Mouse (Mus musculus) v-Abl transformed pro-B cells (cell line): ENCODE measurements around the gene Orc2.

Experiments
- in situ Hi-C, 2 experiments: fragments of 400-800 bp; cut with MboI; formaldehyde crosslinking; loops; one replicate each; pipeline ENCODE4 v1.15.1; 2025; ENCODE audit not compliant: unreplicated experiment in 2 of 2

The Orc2 gene

DNA sequence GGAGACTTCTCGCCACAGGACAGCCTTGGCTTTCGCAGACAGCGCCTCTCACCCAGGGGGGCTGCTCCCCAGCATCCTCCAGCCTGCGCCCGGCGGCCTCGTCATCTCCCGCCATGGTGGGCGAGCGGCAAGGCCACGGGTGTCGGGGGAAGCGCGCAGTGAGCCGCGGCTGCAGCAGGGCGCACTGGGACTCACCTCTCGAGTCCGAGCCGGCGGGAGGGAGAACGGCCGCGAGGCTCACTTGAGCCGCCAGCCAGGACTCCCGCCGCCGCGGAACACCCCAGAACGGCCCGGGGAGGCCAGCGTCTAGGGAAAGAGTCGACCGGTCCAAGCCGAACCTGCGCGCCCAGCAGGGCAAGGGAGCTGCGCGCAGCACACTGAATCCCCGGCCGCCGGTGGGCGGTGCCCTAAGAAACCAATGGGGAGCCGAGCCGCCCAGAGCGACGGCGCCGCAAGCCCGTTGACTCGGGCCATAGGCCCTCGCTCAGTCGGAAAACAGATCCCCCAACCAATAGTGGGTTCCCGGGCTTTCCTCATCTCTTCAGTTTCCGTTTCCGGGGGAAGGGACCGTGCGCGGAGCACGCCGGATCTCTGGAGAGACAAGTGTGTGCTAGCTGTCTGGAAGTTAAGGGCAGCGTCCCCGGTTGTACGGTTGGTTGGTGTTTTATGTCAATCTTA, at the start of gene Orc2:
Gene Orc2, minus strand, starts transcription at position 533 of the 678 bp plus-strand sequence.
- in situ Hi-C loops = loop anchor here in 1 of 2 experiments (10.0 kb wide), 1 partner anchor 60 kb away; the partner anchor contains the start of genes Nif3l1 and Ppil3

DNA sequence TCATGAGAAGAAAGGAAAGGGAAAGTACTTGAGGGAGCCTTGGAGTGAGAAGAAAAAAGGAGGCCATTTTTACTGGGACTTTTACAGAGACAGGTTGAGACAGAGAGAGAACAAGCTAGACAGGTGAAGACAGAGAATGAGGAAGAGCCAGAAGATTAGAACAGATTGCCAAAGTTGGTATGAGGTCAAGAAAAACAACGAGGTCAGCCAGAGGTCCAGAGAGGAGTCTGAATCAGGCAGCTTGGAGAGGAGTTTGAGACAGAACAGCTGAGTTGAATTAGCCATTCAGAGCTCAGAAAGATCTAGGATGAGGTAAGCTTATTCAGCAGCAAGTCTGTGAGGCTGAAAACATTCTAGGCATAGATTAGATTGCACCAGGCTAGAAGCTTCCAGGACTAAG, 36.5 kb upstream of the Orc2 start:
- in situ Hi-C loops = no loop called here

DNA sequence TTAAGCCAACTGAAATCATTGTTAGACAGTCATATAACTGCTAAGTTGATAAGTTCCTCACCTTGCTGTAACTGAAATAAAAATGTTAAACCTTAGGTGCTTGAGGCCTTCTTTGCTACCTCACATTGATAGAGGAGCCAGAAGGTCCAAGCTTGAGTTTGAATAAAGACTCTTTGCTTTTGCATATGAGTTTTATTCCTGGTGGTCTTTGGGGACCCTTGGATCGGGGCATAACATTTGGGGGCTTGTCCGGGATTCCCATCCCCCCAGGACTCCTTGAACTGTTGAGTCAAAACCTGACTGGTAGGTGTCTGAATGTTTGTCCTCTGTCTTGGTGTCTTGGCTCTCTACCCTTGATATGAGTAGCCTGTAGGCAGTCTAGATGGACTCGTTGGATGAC, 2.3 kb upstream of the Orc2 start:
- in situ Hi-C loops = loop anchor here in 1 of 2 experiments (10.0 kb wide), 1 partner anchor 62 kb away; the partner anchor contains the start of genes Nif3l1 and Ppil3

DNA sequence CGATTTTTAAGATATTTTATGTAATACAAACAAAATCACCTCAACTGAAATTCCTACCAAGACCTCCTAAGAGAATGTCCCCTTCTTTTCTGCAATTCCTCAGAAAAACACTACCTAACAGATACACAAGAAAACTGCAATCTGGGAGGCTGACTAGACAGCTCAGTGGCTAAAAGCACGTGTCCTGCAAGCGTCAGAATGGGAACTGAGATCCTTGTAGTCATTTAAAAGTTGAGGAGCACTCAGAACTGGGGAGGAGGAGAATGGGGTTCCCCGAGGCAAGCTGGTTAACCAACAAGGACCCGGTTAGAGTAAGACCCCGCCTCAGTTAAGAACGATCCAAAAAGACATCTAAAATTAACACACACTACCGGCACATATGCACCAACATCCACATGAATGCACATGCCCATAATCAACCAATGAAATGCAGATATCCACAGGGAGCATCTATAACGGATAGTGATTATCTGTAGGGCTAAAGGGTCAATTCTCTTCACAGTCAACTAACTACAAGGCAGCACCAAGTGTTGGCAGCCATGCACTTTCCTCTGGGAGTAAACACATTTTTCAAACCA, 1.0 kb downstream of the Orc2 start:
- in situ Hi-C loops = loop anchor here in 1 of 2 experiments (10.0 kb wide), 1 partner anchor 59 kb away; the partner anchor contains the start of genes Nif3l1 and Ppil3

DNA sequence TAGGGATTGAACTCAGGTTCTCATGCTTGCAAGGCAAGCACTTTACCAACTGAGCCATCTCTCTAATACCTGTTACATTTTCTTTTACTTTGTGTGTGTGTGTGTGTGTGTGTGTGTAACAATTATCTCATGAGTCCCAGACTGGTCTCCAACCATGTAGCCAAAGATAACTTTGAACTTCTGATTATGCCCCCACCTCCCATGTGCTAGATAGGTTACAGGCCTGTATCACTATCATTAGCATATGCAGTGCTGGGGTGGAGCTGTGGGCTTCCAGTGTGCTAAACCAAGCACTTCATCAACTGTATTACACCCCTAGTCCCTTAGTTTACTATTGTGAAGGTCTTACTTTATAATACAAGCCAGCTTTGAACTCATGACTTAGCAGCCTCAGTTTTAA, 1.8 kb downstream of the Orc2 start:
- in situ Hi-C loops = loop anchor here in 1 of 2 experiments (10.0 kb wide), 1 partner anchor 58 kb away; the partner anchor contains the start of genes Nif3l1 and Ppil3

DNA sequence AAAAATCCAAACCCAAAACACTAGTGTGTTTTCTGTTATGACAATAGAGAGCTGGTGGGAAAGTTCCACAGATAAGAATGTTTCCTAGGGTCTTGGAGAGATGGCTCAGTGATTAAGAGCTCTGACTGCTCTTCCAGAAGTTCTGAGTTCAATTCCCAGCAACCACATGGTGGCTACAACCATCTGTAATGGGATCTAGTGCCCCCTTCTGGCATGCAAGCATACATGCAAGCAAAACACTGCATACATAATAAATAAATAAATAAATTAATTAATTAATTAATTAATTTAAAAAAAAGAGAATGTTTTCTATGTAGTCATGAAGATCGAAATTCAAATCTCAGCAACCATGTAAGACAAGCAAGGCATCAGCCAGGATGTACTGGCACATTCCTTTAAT, 6.2 kb downstream of the Orc2 start:
- in situ Hi-C loops = no loop called here

DNA sequence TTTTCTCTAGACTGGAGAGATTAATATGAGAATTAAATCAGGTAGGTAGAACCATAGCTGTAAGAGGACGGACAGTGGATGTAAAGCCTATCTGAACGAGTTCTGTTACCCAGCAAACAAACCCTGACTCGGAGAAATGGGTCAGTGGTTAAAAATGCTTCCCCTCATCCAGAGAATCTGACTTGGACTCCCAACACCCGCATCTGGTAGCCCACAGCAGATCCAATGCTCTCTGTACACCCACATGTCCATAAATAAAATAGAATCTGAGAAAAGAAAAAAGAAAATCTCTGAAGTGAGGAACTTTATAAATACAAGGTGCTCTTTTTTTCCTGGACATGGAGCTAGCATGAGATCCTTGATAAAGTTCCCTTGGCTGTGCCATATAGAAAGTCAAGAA, 7.2 kb downstream of the Orc2 start:
- in situ Hi-C loops = no loop called here

DNA sequence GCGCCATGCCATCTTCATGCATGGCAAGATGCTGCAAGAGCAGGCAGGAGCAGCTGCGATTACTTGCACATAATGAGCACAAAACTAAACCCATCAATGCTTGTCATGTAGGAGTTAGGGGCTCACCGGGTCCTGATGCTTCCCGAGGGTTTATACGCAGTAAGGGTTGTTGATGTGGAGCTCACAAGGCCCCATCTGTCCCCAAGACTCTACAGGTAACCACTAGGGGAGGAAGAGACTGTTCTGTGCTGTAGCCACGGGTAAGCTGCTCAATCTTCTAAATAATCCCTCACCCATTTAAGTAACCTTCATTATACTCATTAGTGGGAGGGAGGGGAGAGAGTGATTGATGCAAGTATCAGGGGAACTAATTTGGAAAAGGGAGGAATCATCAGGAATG, 9.3 kb downstream of the Orc2 start:
- in situ Hi-C loops = no loop called here

DNA sequence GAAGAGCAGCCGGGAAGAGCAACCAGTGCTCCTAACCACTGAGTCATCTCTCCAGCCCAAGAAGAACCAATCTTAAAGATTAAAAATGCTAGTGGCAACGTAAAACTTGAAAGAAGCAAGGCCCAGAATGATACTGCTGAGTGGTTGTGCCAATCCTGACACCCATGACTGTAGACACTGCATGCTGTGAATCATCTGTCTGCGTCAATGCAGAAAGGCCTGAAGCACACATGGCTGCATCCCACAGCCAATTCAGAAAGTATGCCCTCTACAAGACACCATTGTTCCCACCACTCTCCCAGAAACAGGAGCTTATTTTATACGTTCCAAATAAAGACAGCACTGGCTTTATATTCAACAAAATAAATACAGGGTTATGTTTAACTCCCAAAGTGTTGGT, 22.3 kb downstream of the Orc2 start:
- in situ Hi-C loops = no loop called here

DNA sequence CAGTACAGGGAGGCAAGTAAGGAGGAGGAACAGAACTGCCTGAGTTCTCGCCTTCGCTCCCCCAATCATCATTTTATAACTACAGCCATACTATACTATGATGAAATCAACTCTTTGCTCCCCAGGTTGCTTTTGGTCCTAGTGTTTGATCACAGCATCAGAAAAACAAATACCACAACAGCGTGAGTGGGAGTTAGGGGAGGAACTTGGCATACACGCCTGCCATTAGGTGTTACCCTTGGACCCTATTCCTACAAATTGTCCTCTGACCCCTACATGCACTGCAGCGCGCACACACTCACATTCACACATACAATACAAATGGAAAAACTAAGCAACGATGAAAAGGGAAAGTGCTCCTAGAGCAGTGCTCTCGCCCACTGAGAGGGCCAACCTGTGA, 29.2 kb downstream of the Orc2 start:
- in situ Hi-C loops = no loop called here

DNA sequence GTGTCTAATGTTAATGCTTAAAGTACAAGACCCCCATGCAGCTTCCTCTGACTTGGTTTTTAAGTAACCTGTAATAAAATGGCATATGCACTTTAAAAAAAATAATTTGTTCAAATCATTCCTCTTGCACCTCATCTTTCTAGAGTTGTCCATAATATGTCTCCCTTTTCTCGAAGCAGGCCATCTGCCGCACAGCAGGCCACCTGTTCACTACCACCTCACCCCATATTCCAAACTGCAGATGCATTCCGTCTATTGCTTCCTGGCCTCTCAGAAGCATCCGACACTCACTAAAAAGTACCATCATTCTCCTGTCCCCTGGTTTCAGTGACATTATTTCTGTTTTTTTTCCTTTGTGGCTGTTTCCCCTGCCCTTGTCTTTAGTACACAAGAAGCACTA, 39.3 kb downstream of the Orc2 start:
- in situ Hi-C loops = no loop called here

DNA sequence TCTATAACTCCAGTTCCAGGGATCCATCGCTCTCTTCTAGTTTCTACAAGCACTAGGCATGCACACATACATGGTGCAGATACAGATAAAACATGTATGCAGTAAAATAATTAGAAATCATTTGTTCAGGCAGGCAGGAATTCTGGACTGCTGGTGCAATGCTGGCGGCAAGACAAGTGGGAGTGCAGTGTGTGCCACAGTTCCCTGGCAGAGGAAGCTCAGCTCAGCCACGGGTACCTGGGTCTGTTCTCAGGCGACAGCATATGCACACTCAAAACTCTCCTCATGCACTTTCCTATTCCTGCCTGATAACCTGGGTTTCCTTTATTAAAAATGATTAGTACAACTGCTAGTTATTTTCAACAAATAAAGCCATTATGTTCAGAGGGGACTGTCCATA, 39.9 kb downstream of the Orc2 start:
- in situ Hi-C loops = no loop called here

DNA sequence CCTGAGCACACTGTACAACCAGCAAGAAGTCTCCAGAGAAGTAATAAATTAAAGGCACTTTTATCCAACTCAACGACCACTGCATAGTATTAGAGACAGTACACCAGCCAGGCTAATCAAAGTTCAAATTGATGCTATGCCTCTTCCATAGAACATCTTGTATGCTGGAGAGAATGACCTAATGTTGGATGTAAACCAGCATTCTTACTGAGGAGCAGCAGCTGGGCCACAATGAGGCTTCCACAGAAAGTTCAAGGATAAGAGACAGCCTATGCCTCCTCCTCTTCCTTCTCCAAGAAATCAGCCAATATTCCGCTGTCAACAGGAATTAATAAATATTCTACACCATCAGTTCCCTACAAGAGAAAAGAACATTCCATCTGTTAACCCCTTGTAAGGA, 41.0 kb downstream of the Orc2 start:
- in situ Hi-C loops = no loop called here

DNA sequence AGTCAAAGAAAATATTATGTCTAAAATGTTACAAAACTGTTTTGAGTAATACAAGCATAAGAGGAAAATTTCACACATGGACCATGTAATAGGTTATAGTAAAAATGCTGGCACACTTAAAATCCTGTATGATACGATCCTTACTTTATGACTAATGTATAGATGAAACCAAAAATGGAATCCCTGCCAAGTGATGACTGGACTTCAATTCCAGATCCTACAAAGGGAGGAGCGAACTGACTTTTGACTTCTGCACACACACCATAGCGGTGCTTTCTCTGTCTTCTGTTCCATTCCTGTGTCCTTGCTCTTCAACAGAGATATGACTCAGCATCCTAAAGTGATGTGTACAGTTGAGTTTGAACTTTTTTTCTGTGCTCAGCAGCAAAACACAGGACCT, 44.3 kb downstream of the Orc2 start:
- in situ Hi-C loops = no loop called here

DNA sequence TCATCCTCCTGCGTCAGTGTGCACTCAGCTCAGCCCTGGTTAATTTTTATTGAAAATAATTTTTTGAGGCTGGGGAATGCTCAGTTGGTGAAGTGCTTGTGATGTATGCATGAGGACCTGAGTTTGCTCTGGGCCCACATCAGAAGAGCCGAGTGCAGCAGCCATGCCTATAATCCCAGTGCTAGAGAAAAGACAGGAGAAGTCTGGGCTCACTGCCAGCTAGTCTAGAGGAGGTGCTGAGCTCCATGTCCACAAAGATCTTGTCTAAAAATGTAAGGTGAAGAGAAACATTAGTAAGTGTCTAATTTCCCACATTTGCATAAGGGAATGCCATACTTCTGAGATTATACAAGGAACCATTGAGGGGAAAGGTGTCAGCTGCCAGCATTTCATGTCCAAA, 46.0 kb downstream of the Orc2 start:
- in situ Hi-C loops = no loop called here

DNA sequence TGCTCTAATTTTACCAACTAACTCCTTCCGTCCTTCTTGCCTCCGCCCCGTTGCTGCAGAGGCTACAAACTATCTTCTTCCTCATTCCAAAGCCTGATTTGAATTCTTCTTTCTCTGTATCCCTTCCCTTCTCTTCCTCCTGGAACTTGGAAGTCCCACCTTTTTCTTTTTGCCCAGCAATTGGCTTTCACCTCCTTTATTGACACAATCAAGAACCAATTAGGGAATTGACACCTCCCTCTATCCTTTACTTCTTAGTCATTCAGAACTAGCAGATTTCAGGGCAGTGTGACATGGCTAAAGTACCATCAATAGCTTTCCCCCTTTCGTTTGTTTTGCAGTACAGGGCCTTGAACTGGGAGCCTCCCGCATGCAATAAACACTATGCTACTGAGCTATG, 46.7 kb downstream of the Orc2 start:
- in situ Hi-C loops = no loop called here

DNA sequence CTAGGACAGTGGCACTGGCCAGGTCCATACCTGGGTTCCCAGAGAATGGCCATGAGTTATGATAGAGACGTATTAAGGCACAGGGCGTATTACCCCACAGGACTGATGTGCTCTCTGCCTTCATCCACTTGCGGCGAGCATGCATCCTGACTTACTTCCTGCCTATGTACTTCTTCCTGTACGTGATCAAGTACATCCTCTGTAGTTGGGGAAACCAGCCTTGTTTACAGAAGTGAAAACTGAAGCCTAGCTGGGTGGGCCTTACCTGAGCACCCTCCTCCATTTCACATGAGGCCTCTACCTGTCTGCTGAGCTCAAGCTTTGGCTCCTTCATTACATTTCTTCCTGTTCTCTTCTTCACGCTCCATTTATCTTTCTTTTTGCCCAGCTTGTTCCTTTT, 50.6 kb downstream of the Orc2 start:
- in situ Hi-C loops = no loop called here

DNA sequence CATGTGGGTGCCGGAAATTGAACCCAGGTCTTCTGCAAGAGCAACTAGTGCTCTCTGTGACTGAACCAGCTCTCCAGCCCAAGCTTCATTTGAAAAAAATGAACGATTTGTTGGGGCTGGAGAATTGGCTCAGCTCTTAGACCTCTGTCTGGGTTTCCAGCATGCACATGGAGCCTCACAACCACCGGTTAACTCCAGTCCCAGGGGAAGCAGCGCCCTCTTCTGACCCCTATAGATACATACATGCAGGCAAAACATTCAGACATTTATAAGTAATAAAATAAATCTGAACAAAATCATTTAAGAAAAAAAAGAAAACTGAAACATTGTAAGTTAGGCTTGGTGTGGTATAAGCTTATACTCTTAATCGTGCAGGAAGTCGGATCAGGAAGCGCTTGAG, 56.5 kb downstream of the Orc2 start:
- in situ Hi-C loops = loop anchor here in 1 of 2 experiments (10.0 kb wide), 2 partner anchors 56 to 226 kb away; partner anchors contain the start of gene Orc2

DNA sequence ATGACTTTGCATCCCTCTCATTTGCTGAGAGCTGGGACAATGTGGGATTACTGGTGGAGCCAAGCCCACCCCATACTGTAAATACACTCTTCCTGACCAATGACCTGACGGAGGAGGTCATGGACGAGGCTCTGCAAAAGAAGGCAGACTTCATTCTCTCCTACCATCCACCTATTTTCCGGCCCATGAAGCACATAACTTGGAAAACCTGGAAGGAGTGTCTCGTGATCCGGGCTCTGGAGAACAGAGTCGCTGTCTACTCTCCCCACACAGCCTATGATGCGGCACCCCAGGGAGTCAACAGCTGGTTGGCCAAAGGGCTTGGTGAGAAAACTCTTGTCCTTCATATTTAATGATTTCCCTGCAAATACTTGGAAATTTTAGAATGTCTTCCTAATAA, 57.1 kb downstream of the Orc2 start:
- in situ Hi-C loops = loop anchor here in 1 of 2 experiments (10.0 kb wide), 2 partner anchors 57 to 227 kb away; partner anchors contain the start of gene Orc2

DNA sequence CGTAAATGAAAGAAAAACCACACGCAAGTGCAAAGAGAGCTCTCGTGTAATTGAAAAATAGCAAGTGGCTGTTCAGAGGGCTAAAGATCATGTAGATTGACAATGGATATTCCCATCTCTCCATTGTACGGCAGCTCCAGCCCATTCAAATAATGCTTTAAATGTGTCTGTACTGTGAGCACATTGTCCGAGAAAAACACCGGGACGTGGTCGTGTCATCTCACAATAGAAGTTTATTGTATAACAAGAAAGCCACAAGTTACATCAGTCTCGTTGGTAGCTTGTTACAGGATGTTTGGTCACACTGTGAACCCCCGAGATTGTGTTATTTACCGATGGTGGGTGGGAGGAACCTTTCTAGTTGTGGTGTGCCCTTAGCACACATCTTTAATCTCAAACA, 59.0 kb downstream of the Orc2 start:
- in situ Hi-C loops = loop anchor here in 1 of 2 experiments (10.0 kb wide), 2 partner anchors 59 to 229 kb away; partner anchors contain the start of gene Orc2

DNA sequence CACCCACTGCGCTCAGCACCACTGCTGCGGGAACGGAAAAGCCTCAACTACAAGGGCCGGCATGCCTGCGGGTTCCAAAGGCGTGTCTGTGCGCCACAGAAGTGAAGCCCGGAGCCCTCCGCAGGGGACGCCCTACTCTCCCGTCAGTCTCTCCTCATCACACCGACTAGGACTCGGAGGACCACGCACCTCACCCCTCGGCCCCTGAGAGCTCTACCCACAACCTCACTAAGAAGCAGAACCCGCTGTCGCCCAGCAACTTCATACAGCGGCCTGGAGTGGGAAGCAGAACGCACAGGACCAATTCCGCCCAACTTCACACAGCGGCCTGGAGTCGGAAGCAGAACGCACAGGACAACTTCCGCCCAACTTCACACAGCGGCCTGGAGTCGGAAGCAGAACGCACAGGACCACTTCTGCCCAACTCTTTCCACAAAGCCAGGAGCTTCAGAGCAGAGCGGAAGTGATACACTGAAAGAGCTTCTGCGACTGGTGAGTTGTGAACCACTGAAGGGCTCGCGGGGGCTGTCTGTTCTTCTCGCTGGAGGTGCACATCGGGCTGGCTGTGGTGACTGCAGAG, 59.7 kb downstream of the Orc2 start, which contains the start of the genes Nif3l1 and Ppil3:
Gene Nif3l1, plus strand, starts transcription at position 9 of the 580 bp plus-strand sequence.
Gene Ppil3, minus strand, starts transcription at position 344 of the 580 bp plus-strand sequence.
- in situ Hi-C loops = loop anchor here in 1 of 2 experiments (10.0 kb wide), 2 partner anchors 60 to 230 kb away; partner anchors contain the start of gene Orc2
